Mouse (Mus musculus): Measurements from ENCODE around the gene Psap. TPM values are rescaled to one million over a fixed set of nuclear protein-coding genes. Genes with fewer than 3 reads are reported as not detected.

Psap gene
- 852 and 877 TPM in 2 replicates for polyA plus RNA-seq (2012; rRNA removed)

DNA sequence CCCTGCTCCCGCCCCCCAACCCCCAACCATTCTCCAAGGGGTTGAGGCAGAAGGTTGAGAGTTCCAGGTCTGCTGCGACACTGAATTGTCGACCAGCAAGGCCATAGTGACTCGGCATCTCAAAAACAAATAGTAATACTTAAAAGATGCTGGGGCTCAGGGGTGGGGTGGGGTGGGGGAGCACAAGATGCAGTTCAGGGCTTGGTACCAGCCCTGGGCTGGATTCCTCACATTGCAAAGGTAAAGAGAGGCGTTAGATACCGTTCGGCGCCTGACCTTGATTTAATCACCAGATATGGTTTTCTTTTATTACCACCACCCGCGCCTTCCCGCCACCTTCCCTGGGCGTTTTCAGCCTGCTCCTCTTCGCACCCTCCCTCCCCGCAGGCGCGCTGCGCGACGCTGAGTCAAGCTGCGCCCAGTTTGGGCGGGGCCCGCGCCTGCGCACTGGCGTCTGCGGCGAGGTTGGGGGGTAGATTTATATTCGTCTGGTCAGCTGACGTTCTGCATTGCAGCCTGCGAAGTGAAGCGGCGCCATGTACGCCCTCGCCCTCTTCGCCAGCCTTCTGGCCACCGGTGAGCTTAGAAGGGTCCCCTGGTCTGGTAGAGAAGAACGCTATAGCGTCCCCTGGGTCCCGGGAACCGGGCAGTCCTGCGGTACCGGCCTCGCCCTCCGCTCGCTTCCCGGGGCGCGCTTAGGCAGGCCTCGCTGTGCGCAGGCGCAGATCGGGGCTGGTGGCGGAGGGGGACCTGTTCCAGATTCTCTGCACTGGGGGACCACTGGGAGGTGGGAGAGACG lies at the start of gene Psap:
Gene Psap (plus strand): TSS at position 421 of the 799 bp plus-strand sequence.

DNA sequence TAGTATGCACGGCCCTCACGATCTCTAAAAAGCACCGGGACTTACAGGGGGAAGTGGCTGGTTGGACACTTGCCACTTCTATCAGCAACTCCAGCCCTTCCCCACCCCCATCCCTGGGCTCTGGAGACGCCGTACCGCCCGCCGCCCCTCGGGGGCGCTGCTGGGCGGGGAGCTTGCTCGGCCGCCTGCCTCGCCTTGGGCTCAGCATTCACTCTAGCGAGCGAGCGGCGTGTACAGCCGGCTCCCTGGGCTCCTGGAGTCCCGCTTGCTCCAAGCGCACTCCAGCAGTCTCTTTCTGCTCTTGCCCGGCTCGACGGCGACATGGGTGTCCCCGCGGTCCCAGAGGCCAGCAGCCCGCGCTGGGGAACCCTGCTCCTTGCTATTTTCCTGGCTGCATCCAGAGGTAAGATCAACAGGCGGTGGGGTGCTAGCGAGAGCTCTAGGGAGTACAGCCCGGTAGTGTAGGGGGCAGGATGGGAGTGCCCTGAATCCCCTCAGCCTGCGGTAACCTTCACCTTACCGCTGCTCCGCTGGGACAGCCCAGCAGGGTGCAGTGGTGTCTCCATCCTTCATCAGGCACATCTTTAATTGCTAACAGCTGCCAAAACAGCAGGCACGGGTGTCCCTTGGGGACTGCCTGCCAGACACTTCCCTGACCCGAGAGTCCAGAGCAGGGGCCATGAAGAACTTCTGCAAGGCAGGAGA lies 69.4 kb downstream of the Psap start, which contains the start of gene Vsir:
Gene Vsir (plus strand): TSS at position 151 of the 705 bp plus-strand sequence.

Other genes starting within 250 kb of the Psap start
- 156 and 172 TPM in 2 replicates for gene Spock2, start 171.4 kb upstream of the Psap start, polyA plus RNA-seq (2012; rRNA removed)
- 2.1 TPM in 2 replicates for gene Chst3, start 58.4 kb upstream of the Psap start, polyA plus RNA-seq (2012; rRNA removed)
- 3.9 and 4.6 TPM in 2 replicates for gene Vsir, start 69.2 kb downstream of the Psap start, polyA plus RNA-seq (2012; rRNA removed)
- gene Gm17455, start 122.1 kb downstream of the Psap start, polyA plus RNA-seq (2012; rRNA removed): 6.8 and 7.8 TPM in 2 replicates

Measured in central nervous system, embryonic 18 days (tissue).